Mouse (Mus musculus) CH12F3 (cell line): ENCODE measurements around the gene Grm8.

Experiments
- in situ Hi-C: fragments of 300-500 bp; cut with MboI; formaldehyde crosslinking; loops from 2 replicates; pipeline ENCODE4 v1.14.3; 2020; ENCODE audit warnings: low sequenced_read_pairs

Grm8 gene

DNA sequence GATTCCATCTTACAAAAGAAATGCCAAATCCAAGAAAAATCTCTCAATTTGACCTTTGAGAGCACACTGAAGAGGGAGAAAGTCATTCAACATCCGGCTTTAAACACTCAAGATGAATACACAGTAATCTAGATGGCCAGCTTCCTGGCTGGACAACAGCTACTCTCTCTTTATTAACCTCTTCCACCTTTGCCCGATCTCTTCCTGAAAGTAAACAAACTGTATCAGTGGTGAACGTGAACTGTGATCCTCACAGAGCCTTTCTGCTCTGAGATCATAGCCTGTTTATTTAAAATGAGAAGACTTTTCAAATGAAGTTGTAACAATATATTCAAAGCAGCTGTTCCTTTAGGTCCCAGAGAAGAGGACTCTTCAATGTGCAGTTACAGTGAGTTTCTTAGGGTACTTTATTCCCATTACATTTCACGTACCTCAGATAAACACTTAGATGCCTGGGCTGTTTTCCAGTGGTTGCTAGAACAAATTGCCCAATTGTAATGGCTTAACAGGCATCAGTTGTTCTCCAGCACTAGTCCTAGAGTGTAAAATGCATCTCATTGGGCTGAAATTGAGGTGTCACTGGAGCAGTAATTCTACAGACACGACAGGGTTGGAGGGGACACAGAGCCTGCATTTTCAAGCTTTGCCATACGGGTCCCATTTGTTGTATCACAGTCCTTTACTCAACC lies 473.1 kb downstream of the Grm8 start:
- in situ Hi-C loops = loop anchor here (25.0 kb wide), 1 partner anchor 725 kb away; the partner anchor contains the start of gene Zfp800

DNA sequence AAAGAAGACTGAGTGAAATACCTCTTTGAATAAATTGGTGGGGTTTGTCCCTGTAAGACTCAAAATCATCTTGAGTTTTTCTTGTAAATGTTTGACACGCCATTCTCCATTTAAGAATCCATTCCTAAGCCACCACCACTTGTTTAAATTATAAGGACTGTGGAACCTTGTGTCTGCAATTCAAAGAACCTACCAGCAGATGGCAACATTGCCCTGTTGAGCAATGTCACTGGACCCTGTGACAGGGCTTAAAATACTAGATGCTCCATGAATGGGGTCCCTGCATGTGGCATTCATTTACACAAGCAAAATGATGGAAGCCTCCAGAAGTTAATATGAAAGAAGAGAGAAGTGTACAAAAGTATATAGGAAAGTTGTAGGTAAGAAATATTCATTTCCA lies 477.5 kb downstream of the Grm8 start:
- in situ Hi-C loops = loop anchor here (25.0 kb wide), 1 partner anchor 730 kb away; the partner anchor contains the start of gene Zfp800

DNA sequence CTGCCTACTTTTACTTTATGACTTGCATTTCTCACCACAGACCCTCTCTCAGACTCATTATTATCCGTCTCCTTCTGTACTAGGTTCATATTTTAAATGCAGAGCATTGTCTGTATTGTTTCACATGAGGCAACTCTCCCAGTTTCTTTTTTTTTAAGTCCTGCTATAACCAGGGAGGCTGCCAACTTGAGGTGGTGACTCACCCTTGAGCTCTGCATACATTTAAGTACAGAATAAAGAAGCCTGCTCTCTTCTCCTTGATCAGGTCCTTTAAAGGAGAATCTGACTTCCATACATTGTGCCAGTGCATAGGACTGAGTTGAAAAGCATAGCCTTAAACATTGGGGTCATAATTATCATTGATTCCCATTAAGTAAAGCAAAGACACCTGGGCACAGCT lies 488.5 kb downstream of the Grm8 start:
- in situ Hi-C loops = no loop called here

DNA sequence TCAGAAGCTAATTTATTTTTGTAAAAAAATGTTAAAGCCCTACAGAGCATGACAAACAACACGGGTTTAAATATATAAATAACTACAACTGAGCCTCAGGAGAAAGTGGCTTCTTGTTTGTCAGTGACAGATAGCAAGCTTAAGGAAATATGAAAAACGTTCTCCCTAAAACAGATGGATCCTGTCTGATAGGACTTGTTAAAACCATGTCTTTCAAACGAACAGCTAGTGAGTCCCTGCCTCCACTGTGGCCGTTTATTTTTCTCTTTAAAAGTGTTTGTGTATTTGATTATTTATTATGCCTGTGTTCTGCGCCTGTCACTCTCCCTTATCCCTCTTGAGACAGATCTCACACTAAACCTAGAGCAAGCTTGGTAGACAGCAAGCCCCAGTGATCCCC lies 489.9 kb downstream of the Grm8 start:
- in situ Hi-C loops = no loop called here

DNA sequence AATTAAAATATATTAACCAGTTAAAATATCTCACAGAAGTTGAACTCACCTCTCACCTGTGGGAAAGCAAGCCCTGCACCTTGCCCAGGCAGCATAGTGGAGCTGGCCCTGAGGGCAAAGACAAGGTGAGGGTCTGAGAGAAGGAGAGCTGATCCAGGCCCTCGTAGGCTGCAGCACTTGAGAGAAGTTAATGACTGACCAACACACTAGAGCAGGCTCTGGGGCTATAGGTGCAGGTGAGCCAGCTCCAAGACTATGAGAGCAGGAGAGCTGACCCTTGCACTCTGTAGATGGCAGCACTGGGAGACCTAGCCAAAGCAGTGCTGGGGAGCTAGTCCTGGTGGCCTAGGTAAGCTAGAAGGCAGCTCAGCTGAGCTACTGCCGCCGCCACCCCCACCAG lies 499.1 kb downstream of the Grm8 start:
- in situ Hi-C loops = no loop called here

DNA sequence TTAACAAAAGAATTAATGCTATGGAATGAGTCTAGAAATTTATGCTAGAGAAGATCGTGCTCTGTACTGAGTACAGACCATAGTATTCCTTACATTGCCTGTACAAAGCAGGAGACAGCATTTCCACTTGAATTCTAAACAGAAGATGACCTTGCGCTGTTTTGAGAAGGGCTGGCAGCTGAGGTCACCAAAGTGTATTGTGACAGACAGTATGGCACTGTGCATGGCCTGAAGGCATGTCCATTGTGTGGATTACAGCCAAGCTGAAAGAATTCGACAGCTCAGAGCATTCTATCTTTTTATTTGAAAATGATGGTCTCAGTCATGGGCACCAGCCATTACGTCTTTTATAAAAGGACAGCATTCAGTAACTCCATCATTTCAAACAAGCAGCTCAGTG lies 517.5 kb downstream of the Grm8 start:
- in situ Hi-C loops = no loop called here

DNA sequence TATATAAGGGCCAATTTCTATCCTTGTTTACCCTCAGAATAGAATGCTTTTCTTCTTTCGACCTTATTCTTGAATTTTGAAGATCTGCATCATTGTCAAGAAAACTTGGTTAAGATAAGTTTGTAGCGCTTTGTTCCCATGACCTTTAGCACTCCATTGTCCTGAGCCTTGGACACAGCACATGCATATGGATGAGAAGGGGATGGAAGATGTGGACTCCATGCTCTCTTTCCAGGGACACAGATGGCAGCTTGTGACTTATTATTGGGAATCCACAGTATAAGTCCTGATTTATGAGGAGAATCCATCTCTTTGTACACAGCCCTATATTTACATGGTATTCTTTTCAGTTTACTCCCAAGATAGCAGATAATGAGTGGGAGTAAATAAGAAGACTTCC lies 554.5 kb downstream of the Grm8 start:
- in situ Hi-C loops = no loop called here

DNA sequence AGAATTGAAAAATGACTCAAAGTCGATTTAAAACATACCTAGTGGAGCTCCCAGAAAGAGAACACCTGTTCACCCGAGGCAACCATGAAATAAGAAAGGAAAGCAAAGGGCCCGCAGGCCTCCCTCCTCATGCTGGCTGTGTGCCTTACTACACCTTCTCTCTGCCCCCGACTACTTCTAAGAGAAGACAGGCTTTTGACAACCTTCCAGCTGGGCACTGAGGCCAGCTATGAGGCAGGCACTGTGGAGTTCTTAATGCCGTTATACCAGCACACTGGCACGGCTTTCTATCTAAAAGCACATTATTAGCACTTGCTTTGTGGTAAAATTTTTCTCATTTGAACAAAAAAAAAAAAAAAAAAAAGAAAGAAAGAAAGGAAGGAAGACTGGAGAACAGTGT lies 589.5 kb downstream of the Grm8 start:
- in situ Hi-C loops = no loop called here

DNA sequence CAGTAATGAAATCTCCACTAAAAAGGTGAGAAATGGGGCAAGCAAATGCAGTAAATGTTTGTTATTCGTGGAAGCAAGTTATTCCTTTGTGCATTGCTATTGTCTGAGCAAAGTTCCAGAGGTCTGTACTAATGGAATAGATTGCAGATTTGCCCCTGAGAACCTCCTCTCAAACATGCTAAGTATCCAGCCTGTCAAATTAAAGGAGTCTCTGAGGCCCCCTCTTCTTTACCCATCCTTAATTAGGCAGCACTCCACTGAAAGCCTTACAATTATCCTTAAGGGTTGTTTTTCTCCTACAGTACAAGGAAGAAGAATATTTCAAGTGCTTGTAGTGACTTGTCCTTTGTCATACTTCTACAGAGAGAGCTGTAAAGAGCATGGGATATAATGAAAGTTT lies 617.4 kb downstream of the Grm8 start:
- in situ Hi-C loops = no loop called here

DNA sequence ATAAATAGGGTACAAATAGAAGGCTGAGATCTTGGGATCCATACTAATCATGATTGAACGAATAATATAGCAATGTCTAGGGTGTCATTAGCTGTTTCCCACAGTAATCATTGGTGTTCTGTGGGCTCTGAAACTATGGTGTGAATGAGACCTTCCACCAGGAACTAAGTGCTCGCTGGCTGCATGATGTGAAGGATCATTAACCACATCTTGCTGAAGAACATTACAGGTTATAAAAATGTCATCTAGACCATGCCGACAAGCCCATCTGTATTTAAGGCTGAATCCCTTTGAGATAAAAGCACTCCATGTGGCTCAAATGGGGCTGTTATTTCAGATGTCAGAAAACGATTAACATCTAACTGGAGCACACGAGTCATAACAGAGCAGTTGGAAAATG lies 674.0 kb downstream of the Grm8 start:
- in situ Hi-C loops = no loop called here

DNA sequence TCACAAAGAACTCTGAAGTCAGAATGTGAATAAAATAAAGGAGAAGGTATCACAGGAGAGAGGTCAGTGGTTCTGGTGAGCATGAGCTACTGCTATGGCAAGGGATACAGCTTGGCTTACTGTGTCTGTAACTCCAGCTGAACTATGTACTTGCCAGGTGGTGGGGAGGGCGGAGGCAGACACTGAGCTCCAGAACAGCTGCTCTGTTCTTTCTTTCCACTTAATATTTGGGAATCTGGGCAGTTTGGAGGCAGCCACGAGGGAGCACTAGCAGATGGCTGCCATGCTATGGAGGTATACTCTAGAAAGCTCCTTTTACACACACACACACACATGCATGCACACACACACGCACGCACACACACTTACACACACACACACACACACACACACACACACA lies 726.5 kb downstream of the Grm8 start:
- in situ Hi-C loops = no loop called here

DNA sequence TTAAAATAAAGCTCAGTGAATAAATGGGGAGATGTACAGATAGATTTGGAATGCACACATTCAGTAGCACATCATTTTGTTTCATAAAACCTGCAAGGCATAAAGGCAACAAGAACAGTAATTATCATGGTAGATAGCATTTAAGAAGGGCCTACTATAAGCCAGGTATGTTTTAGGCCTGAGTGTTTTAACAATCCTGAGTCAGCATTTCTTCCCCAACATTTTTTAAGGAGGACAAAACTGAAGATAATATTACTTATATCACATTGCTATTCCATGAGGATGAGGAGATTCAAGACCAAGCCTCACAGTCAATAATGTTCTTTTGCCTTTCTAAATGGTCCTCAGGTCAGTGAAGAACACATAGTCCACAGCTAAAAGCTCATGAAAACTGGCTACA lies 762.6 kb downstream of the Grm8 start:
- in situ Hi-C loops = no loop called here

DNA sequence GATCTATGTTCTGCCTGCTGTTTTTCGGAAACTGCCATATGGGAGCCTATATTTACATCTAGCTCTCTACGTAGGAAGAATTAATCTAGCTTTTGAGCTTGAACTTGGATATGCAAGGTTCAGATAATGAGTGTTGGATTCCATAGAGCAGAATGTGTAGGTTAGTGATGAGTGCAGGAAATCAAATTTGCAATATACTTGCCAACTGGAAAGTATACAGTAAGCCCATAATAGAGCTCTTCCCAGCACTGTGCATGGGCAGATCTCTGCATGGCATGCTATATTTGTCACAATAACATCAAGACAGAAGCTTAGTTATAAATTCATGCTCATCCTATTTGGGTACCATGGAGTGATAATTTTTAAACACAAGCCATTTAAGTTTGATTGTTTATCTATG lies 763.9 kb downstream of the Grm8 start:
- in situ Hi-C loops = no loop called here

DNA sequence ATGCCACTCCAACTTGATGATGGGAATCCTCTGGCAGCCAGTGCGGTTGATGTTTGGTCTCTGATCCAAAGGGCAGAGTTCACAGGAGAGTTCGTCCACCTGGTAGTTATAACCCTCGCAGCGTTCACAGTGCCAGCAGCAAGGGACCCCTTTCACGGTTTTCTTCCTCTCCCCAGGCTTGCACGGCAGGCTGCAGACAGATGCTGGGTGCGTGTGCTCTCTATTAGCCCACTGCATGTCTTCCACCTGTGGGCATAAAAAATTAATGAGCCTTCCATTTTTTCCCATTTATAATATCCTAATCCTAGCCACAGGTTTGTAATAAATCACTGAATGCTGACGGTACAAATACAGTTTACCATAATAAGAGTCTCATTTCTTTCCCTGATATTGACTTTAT lies 771.2 kb downstream of the Grm8 start:
- in situ Hi-C loops = no loop called here

DNA sequence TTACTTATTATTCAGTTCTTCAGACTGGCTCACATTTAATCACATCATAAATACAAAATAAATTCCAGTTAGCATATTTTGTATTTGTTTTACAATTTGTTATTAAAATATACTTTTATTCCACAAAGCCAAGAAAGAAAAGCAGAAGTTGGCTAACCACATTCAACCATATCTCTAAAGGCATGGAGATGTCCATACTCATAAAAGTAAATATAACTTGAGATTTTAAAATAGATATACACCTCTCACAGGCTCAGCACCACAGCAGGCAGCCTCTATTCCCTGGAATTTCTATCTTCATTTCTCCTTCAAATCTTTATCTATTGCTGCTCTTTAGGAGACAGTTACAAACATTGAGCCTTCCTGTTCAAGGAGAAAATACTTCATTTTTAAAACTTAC lies 774.5 kb downstream of the Grm8 start:
- in situ Hi-C loops = no loop called here

DNA sequence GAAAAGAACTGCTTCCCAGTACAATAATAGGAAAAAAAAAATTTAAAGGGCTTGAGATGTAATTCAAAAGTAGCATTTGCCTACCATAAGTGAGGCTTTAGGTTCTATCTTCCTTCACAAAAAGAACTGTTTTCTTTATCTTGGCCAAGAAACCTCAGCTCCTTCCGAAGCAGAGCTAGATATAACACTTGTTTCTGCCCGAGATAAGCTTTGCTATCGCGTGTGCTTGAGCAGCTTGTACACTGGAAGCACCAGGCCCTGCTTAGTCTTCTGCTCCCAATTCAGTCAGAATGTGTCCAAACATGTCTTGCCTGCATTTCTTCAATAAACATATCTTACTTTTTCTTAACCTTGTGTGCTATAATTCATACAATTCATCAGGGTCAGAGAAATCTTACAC lies 783.8 kb downstream of the Grm8 start:
- in situ Hi-C loops = no loop called here

DNA sequence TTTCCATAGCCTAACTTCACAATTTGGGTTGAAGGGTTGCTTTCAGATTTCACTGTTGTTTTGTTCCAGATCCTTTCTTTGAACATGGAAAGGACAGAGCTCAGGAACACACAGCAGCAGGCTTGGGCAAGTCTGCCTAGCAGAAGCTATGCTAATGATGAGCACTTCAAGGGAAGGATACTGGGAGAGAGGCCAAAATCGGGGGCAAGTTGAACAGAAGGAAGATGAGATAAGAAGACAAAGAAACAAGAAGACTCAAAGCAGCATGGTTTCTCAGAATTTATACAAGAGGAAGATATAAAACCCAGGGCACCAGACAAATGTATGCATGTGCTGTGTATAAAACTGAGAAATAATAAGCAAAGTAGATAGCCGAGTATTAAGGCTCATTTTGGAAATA lies 786.7 kb downstream of the Grm8 start:
- in situ Hi-C loops = no loop called here

DNA sequence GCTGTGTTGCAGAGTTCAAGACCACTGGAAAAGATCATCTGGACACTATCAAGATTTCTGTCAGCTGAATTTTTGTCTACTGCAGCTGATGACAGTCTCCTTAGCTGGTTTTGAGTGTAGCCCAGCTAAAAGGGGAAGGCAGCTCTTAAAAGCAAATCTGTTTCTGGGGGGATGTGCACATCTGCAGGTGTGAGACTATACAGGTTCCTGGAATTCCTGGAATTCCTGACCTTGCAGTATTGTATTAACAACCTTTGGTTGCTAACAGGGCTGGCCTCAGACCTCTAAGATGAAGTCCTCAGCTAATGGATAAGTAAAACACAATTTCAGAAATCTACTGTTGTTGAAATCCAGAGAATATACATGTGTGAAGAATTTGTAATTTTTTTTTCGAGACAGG lies 788.7 kb downstream of the Grm8 start:
- in situ Hi-C loops = no loop called here

DNA sequence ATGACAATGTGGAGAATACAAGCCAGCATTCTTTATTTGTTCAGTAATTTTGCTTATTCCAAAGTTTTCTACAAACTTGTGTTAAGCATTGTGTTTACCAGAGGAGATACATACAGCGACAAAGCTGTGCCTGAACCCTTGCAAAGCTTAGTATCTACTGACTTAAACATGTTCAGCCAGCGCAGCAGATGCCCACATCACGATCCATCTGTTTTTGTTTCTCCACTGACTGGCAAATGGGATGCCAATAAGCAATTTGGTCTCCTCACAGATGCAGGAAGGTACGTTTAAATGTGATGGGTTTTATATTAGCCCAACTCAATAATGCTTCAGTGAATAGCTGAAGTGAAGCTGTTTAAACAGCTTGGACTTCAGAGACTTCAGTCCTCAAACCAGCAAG lies 794.8 kb downstream of the Grm8 start:
- in situ Hi-C loops = no loop called here

DNA sequence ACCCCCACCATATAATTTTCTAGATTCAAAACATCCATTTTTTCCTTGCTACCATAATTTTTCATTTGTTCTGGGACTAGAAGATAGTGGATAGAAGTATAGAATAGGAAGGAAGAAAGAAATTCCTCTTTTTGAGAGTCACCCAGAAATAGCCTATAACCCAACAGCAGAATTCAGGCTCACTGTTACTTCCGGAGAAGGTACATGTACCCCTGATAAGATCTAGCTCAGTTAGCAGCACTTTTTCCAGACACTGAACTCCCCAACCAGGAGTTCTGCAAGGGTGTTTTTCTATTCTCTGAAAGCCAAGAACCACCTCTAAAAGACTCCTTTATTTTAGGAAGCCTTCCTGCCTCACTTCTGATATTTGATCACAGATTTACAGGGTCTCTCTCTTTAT lies 816.4 kb downstream of the Grm8 start:
- in situ Hi-C loops = no loop called here

DNA sequence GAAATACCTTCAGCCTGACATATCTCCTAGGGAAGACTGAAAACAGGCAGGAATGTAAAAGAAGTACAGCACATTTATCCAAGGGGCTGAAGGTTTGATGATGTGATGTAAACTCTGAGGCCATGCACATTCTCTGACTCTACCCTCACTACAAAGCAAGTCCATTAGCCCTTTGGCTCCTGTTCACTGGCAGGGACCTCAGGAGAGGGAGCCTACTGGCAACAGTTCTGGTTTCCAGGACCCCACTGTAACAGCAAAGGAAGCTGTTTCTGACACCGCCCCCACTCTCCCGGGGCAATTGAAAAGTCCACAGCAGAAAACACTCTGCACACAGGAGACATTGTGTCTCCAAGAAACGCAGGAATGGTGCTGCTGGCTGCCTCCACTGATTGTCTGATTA lies 817.6 kb downstream of the Grm8 start:
- in situ Hi-C loops = no loop called here

DNA sequence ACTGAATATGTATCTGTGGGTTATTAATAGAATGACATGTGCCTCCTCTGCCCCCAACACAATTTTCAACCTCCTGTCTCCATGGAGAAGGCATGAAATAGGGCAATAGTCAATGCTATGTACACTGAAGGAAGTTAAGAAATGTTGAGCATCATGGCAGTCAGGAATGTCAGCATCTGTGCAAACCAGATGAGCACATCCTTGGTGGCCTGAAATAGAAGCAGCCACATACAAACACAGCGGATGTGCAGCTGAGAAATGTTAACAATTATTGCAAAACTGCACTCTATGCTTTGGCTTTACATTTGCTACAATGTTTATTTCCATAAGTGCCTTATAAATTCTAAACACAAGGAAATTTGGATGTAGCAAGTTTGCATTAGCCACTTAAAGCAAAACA lies 819.0 kb downstream of the Grm8 start:
- in situ Hi-C loops = no loop called here

DNA sequence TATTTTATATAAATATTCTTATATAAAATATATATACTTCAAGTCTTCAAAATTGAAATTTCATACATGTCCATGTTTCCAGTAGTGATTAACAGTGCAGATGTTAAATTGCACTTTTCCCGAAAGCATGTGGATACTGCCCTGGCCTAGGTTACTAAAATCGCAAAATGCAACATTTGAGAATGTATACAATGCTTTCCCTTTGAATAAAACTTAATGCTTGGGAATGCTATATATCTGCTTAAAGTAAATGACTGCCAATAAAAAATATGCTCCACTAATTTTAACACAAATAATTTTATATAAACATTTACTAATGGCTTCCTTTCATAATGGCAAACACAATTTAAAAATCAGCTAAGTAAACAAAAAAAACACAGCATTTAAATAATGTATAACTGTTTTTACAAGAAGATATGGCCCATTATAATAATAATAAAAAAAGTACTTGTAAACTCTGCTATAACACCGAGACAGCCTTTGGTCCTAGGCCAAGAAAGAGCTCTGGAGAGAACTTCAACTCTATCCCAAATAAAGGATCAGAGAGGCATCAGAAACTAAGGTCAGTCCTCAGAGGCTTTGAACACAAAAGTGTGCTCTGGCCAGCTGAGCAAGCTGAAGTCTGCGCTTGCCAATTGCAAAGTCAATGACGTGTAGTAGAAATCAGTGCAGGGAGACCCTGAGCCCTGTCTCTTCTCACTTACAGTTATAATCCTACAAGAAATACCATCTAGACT lies 820.5 kb downstream of the Grm8 start:
- in situ Hi-C loops = no loop called here
